Mouse (Mus musculus) ES-E14 (cell line): ENCODE results near the gene Mettl16. TPM values are rescaled to one million over a fixed set of nuclear protein-coding genes. Genes with fewer than 3 reads are reported as not detected.

ENCODE experiments used
- DNase-seq: peaks from one replicate; pipeline ENCODE4 v3.0.0-alpha.2; 2013; ENCODE audit warnings: low read depth, low spot score
- H3K27ac ChIP-seq: 2 replicates; pipeline ENCODE4 v1.5.1; 2012; ENCODE audit warnings: low read depth, mild to moderate bottlenecking, low read length, moderate library complexity, mixed read lengths; ENCODE audit not compliant: poor library complexity, insufficient read depth, severe bottlenecking
- H3K36me3 ChIP-seq: 2 replicates; pipeline ENCODE4 v1.6.1; 2012; ENCODE audit warnings: mild to moderate bottlenecking, low read length, moderate library complexity, mixed read lengths; ENCODE audit not compliant: control insufficient read depth, poor library complexity, insufficient read depth, severe bottlenecking
- H3K4me1 ChIP-seq, 2 experiments: fragments of 150-350 bp in 1 of 2; sonication (generic) in 1 of 2; 2 replicates each; pipeline ENCODE4 v1.6.1; 2012; ENCODE audit warnings: low read length in 2 of 2, mild to moderate bottlenecking in 1 of 2, mixed read lengths in 1 of 2; ENCODE audit not compliant: control insufficient read depth in 2 of 2, insufficient read depth in 2 of 2, poor library complexity in 1 of 2
- H3K4me3 ChIP-seq, 2 experiments: fragments of 150-350 bp in 1 of 2; sonication (generic) in 1 of 2; 2 replicates each; pipeline ENCODE4 v1.5.1; 2012; ENCODE audit warnings: low read length in 2 of 2, low read depth in 1 of 2, mild to moderate bottlenecking in 1 of 2, mixed read lengths in 1 of 2; ENCODE audit not compliant: insufficient read depth in 1 of 2, poor library complexity in 1 of 2, severe bottlenecking in 1 of 2
- H3K9ac ChIP-seq: 2 replicates; pipeline ENCODE4 v1.6.1; 2012; ENCODE audit warnings: low read depth, mild to moderate bottlenecking, low read length, mixed read lengths; ENCODE audit not compliant: poor library complexity, insufficient read depth, severe bottlenecking
- H3K9me3 ChIP-seq: fragments of 150-350 bp; sonication (generic); 2 replicates; pipeline ENCODE4 v1.6.1; 2012; ENCODE audit warnings: low read depth, mild to moderate bottlenecking, low read length; ENCODE audit not compliant: control insufficient read depth, insufficient read depth
- CHD2 ChIP-seq: IDR thresholded peaks from 2 replicates; pipeline ENCODE4 v1.6.1; 2014; ENCODE audit warnings: mild to moderate bottlenecking, low read depth, low read length, inconsistent platforms
- HCFC1 ChIP-seq: IDR thresholded peaks from 2 replicates; pipeline ENCODE4 v1.6.1; 2012; ENCODE audit warnings: low read length, inconsistent platforms, borderline replicate concordance; ENCODE audit not compliant: insufficient read depth
- MAFK ChIP-seq: IDR thresholded peaks from 2 replicates; pipeline ENCODE4 v1.6.1; 2014; ENCODE audit warnings: mild to moderate bottlenecking, low read depth, low read length, inconsistent platforms; ENCODE audit not compliant: insufficient read depth
- ZC3H11A ChIP-seq: IDR thresholded peaks from 2 replicates; pipeline ENCODE4 v1.6.1; 2012; ENCODE audit warnings: low read depth, mild to moderate bottlenecking, inconsistent platforms, low read length, borderline replicate concordance
- ZNF384 ChIP-seq: IDR thresholded peaks from 2 replicates; pipeline ENCODE4 v1.6.1; 2012; ENCODE audit warnings: low read depth, low read length, inconsistent platforms
- in situ Hi-C, 2 experiments: fragments of 600-800 bp; cut with MboI; formaldehyde crosslinking; loops; one replicate each; pipeline ENCODE4 v1.15.1; 2025; ENCODE audit warnings: low sequenced_read_pairs in 2 of 2, inconsistent platforms in 1 of 2; ENCODE audit not compliant: unreplicated experiment in 2 of 2
- total RNA-seq: library from RNA; depleted of rRNA; stranded (reverse); fragments of 300-350 nt; gene quantifications from 2 replicates; pipeline ENCODE4 v1.2.3, GENCODE M21; 2012

The Mettl16 gene
- total RNA-seq, 1 experiment, result 72.7 TPM

- in situ Hi-C loops, result no loop called here
- Histone ChIP-seq H3K27ac (no peak overlapping the region), H3K9me3 (no peaks in the 10 kb centered on the region), H3K4me3 (no peak overlapping the region), H3K9ac (no peak overlapping the region), H3K4me1 (peaks cover 12 to 43% of the 10 kb centered on the region in 2 experiments; a peak in 3 of 4 replicates), H3K36me3 (peaks cover 19% of the 10 kb centered on the region; the same call in 1 of the 2 replicates)
- no peak for DNase-seq
- TF ChIP-seq CHD2 (no peak), MAFK (no peak), HCFC1 (no peak), ZNF384 (no peak), ZC3H11A (no peak)
Observed at GRCm38 (mm10) chr11:74841366-74841765, 70.7 kb downstream of the Mettl16 start.

DNA sequence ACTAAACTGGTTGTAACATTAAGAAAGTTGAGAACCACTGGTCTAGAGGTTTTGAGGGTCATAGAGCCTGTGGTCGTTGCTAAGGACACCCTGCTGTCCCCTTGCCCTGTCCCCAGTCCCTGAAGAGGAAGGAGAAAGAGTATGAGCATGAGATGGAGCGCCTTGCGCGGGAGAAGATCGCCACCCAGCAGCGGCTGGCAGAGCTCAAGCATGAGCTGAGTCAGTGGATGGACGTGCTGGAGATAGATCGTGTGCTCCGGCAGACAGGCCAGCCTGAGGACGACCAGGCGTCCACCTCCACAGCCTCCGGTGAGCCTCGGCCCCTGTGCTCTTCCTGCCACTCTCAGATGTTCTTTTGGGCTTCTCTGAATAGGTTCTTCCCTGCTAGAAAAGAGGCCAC lies 71.4 kb downstream of the Mettl16 start:
- no peaks in the 10 kb centered on the region for H3K9me3 ChIP-seq

DNA sequence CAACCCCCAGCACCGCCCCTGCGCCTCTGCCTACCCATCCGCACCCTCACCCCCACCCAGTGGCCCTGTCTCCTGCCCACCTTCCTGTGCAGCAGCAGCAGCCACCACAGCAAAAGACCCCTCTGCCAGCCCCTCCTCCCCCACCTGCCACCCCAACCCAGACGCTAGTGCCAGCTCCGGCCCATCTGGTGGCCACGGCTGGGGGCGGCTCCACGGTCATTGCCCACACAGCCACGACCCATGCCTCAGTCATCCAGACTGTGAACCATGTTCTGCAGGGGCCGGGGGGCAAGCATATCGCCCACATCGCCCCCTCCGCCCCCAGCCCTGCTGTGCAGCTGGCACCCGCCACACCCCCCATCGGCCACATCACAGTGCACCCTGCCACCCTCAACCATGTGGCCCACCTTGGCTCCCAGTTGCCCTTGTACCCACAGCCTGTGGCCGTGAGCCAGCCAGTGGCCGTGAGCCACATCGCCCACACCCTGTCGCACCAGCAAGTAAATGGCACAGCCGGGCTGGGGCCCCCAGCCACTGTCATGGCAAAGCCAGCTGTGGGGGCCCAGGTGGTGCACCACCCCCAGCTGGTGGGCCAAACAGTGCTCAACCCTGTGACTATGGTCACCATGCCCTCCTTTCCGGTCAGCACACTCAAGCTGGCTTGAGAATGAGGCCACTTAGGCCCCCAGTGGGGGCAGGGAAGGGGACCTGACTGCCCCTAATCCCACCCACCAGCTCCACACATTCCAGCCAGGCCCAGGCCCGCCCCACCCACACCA lies 72.2 kb downstream of the Mettl16 start:
- TF ChIP-seq CHD2, result no peak
- TF ChIP-seq ZNF384, result no peak
- TF ChIP-seq HCFC1, result no peak
- no peak for TF ChIP-seq ZC3H11A
- TF ChIP-seq MAFK, result no peak
- in situ Hi-C loops, result no loop called here
- Histone ChIP-seq H3K4me3 (no peak overlapping the region), H3K9ac (no peak overlapping the region), H3K4me1 (peaks cover 9 to 35% of the 10 kb centered on the region in 2 experiments; a peak in 3 of 4 replicates), H3K36me3 (peaks cover 16% of the 10 kb centered on the region; the same call in 1 of the 2 replicates), H3K27ac (no peak overlapping the region), H3K9me3 (no peaks in the 10 kb centered on the region)
- DNase-seq, result no peak

More for the DNA sequence above, 71.4 kb downstream of the Mettl16 start:
- Histone ChIP-seq H3K36me3 (peaks cover 16% of the 10 kb centered on the region; the same call in 1 of the 2 replicates), H3K27ac (no peak overlapping the region), H3K4me1 (peaks cover 11 to 37% of the 10 kb centered on the region in 2 experiments; a peak in 3 of 4 replicates), H3K4me3 (no peak overlapping the region), H3K9ac (no peak overlapping the region)
- in situ Hi-C loops, result no loop called here
- TF ChIP-seq CHD2 (no peak), MAFK (no peak), ZNF384 (no peak), HCFC1 (no peak), ZC3H11A (no peak)
- no peak for DNase-seq

- no peak overlapping the region for H3K9ac ChIP-seq
- H3K4me1 ChIP-seq, result peaks cover 9 to 35% of the 10 kb centered on the region in 2 experiments; a peak in 3 of 4 replicates
- H3K27ac ChIP-seq, result no peak overlapping the region; the same call in 1 of the 2 replicates
- in situ Hi-C loops, result no loop called here
- TF ChIP-seq MAFK, result no peak
- no peak for TF ChIP-seq HCFC1
- no peak for TF ChIP-seq CHD2
- DNase-seq, result no peak
- no peaks in the 10 kb centered on the region for H3K9me3 ChIP-seq
- H3K4me3 ChIP-seq, result no peak overlapping the region
- H3K36me3 ChIP-seq, result peaks cover 16% of the 10 kb centered on the region; the same call in 1 of the 2 replicates
Observed at GRCm38 (mm10) chr11:74843435-74843714, 72.7 kb downstream of the Mettl16 start.
